Mouse (Mus musculus) MEL (cell line): ENCODE measurements around the gene Gm20605. TPM values are rescaled to one million over a fixed set of nuclear protein-coding genes. Genes with fewer than 3 reads are reported as not detected.

ENCODE experiments used
- DNase-seq: peaks from one replicate; pipeline ENCODE4 v3.0.0; 2011; ENCODE audit warnings: low read depth, low spot score
- H3K27ac ChIP-seq: 2 replicates; pipeline ENCODE4 v1.5.1; 2012; ENCODE audit warnings: low read depth, mild to moderate bottlenecking, control low read depth, low read length, moderate library complexity; ENCODE audit not compliant: control insufficient read depth
- H3K27me3 ChIP-seq, 2 experiments: fragments of 150-350 bp in 1 of 2; sonication (generic) in 1 of 2; 2 replicates each; pipeline ENCODE4 v1.6.1; 2012; ENCODE audit warnings: low read length in 2 of 2, mild to moderate bottlenecking in 2 of 2, improper control_type of control experiment in 1 of 2, moderate library complexity in 1 of 2; ENCODE audit not compliant: insufficient read depth in 2 of 2, control insufficient read depth in 1 of 2
- H3K36me3 ChIP-seq, 2 experiments: 2 replicates each; pipeline ENCODE4 v1.6.1; 2012 to 2014; ENCODE audit warnings: low read length in 2 of 2, improper control_type of control experiment in 1 of 2, inconsistent platforms in 1 of 2, mild to moderate bottlenecking in 1 of 2; ENCODE audit not compliant: insufficient read depth in 2 of 2, control insufficient read depth in 1 of 2
- H3K4me1 ChIP-seq, 2 experiments: fragments of 150-350 bp in 1 of 2; sonication (generic) in 1 of 2; 2 replicates each; pipeline ENCODE4 v1.6.1; 2012; ENCODE audit warnings: low read length in 2 of 2, improper control_type of control experiment in 1 of 2, mild to moderate bottlenecking in 1 of 2; ENCODE audit not compliant: insufficient read depth in 2 of 2, control insufficient read depth in 1 of 2
- H3K4me3 ChIP-seq, 2 experiments: fragments of 150-350 bp in 1 of 2; sonication (generic) in 1 of 2; 2 replicates each; pipeline ENCODE4 v1.5.1; 2012; ENCODE audit warnings: low read depth in 2 of 2, low read length in 2 of 2, mild to moderate bottlenecking in 2 of 2, moderate library complexity in 2 of 2, control low read depth in 1 of 2, improper control_type of control experiment in 1 of 2; ENCODE audit not compliant: control insufficient read depth in 1 of 2, insufficient read depth in 1 of 2
- H3K79me2 ChIP-seq: 2 replicates; pipeline ENCODE4 v1.6.1; 2012; ENCODE audit warnings: mild to moderate bottlenecking, low read length, moderate library complexity; ENCODE audit not compliant: control insufficient read depth, poor library complexity, insufficient read depth
- H3K9ac ChIP-seq: 2 replicates; pipeline ENCODE4 v1.6.1; 2012; ENCODE audit warnings: low read depth, mild to moderate bottlenecking, control low read depth, low read length, moderate library complexity; ENCODE audit not compliant: control insufficient read depth, poor library complexity, severe bottlenecking
- H3K9me3 ChIP-seq: fragments of 150-350 bp; sonication (generic); replicated peaks from 2 replicates; pipeline ENCODE4 v1.6.1; 2012; ENCODE audit warnings: mild to moderate bottlenecking, low read length, improper control_type of control experiment, moderate library complexity; ENCODE audit not compliant: insufficient read depth
- CHD1 ChIP-seq: IDR thresholded peaks from 2 replicates; pipeline ENCODE4 v1.6.1; 2012; ENCODE audit warnings: low read depth, mild to moderate bottlenecking, inconsistent platforms, low read length, improper control_type of control experiment
- CHD2 ChIP-seq: IDR thresholded peaks from 2 replicates; pipeline ENCODE4 v1.6.1; 2011; ENCODE audit warnings: low read length, improper control_type of control experiment
- CTCF ChIP-seq, 3 experiments: IDR thresholded peaks in 2 of 3; conservative IDR thresholded peaks in 1 of 3; 2 replicates each; pipeline ENCODE4 v1.5.1; 2011 to 2012; ENCODE audit warnings: low read length in 3 of 3, low read depth in 2 of 3, mild to moderate bottlenecking in 2 of 3, improper control_type of control experiment in 1 of 3, inconsistent platforms in 1 of 3, mixed read lengths in 1 of 3, moderate library complexity in 1 of 3; ENCODE audit not compliant: control insufficient read depth in 1 of 3, insufficient read depth in 1 of 3, poor library complexity in 1 of 3, severe bottlenecking in 1 of 3
- E2F4 ChIP-seq: IDR thresholded peaks from 2 replicates; pipeline ENCODE4 v1.6.1; 2011; ENCODE audit warnings: low read depth, low read length, improper control_type of control experiment, borderline replicate concordance
- ELF1 ChIP-seq: IDR thresholded peaks from 2 replicates; pipeline ENCODE4 v1.6.1; 2014; ENCODE audit warnings: low read depth, mild to moderate bottlenecking, inconsistent platforms, low read length, improper control_type of control experiment, moderate library complexity
- EP300 ChIP-seq, 2 experiments: IDR thresholded peaks; 2 replicates each; pipeline ENCODE4 v1.6.1; 2011; ENCODE audit warnings: improper control_type of control experiment in 2 of 2, low read length in 2 of 2, low read depth in 1 of 2, mild to moderate bottlenecking in 1 of 2
- GATA1 ChIP-seq: IDR thresholded peaks from 2 replicates; pipeline ENCODE4 v1.6.1; 2011; ENCODE audit warnings: low read depth, low read length, improper control_type of control experiment
- MXI1 ChIP-seq: IDR thresholded peaks from 2 replicates; pipeline ENCODE4 v1.6.1; 2011; ENCODE audit warnings: mild to moderate bottlenecking, low read depth, low read length, improper control_type of control experiment
- MYB ChIP-seq: IDR thresholded peaks from 2 replicates; pipeline ENCODE4 v1.6.1; 2011; ENCODE audit warnings: mild to moderate bottlenecking, low read depth, low read length, improper control_type of control experiment
- MYC ChIP-seq: IDR thresholded peaks from 2 replicates; pipeline ENCODE4 v1.6.1; 2011; ENCODE audit warnings: low read depth, mild to moderate bottlenecking, low read length, improper control_type of control experiment, moderate library complexity
- NRF1 ChIP-seq: IDR thresholded peaks from 2 replicates; pipeline ENCODE4 v1.6.1; 2014; ENCODE audit warnings: low read depth, mild to moderate bottlenecking, inconsistent platforms, low read length, improper control_type of control experiment, moderate library complexity; ENCODE audit not compliant: poor library complexity, insufficient read depth, severe bottlenecking
- RAD21 ChIP-seq: IDR thresholded peaks from 2 replicates; pipeline ENCODE4 v1.6.1; 2011; ENCODE audit warnings: mild to moderate bottlenecking, low read depth, low read length, improper control_type of control experiment
- RCOR1 ChIP-seq: IDR thresholded peaks from 2 replicates; pipeline ENCODE4 v1.6.1; 2012; ENCODE audit warnings: low read depth, mild to moderate bottlenecking, inconsistent platforms, low read length, improper control_type of control experiment
- SIN3A ChIP-seq: IDR thresholded peaks from 2 replicates; pipeline ENCODE4 v1.6.1; 2012; ENCODE audit warnings: low read length, improper control_type of control experiment, inconsistent platforms
- SMC3 ChIP-seq: IDR thresholded peaks from 2 replicates; pipeline ENCODE4 v1.6.1; 2011; ENCODE audit warnings: low read depth, low read length, improper control_type of control experiment
- TBP ChIP-seq: IDR thresholded peaks from 2 replicates; pipeline ENCODE4 v1.8.0; 2011; ENCODE audit warnings: low read depth, low read length, improper control_type of control experiment
- TCF12 ChIP-seq: IDR thresholded peaks from 2 replicates; pipeline ENCODE4 v1.6.1; 2014; ENCODE audit warnings: low read depth, mild to moderate bottlenecking, inconsistent platforms, low read length, improper control_type of control experiment, moderate library complexity
- UBTF ChIP-seq: IDR thresholded peaks from 2 replicates; pipeline ENCODE4 v1.6.1; 2012; ENCODE audit warnings: low read depth, mild to moderate bottlenecking, inconsistent platforms, low read length, improper control_type of control experiment, moderate library complexity, borderline replicate concordance; ENCODE audit not compliant: insufficient read depth
- USF2 ChIP-seq, 2 experiments: IDR thresholded peaks; 2 replicates each; pipeline ENCODE4 v1.6.1; 2011 to 2012; ENCODE audit warnings: improper control_type of control experiment in 2 of 2, low read length in 2 of 2, borderline replicate concordance in 1 of 2, inconsistent platforms in 1 of 2, low read depth in 1 of 2, mild to moderate bottlenecking in 1 of 2; ENCODE audit not compliant: insufficient read depth in 1 of 2
- ZKSCAN1 ChIP-seq: IDR thresholded peaks from 2 replicates; pipeline ENCODE4 v1.6.1; 2012; ENCODE audit warnings: low read depth, mild to moderate bottlenecking, inconsistent platforms, low read length, improper control_type of control experiment, moderate library complexity
- ZMIZ1 ChIP-seq: IDR thresholded peaks from 2 replicates; pipeline ENCODE4 v1.6.1; 2012; ENCODE audit warnings: low read depth, mild to moderate bottlenecking, inconsistent platforms, low read length, improper control_type of control experiment, moderate library complexity
- ZNF384 ChIP-seq: IDR thresholded peaks from 2 replicates; pipeline ENCODE4 v1.6.1; 2012; ENCODE audit warnings: low read depth, mild to moderate bottlenecking, inconsistent platforms, low read length, improper control_type of control experiment
- polyA plus RNA-seq, 2 experiments: library from polyadenylated mRNA; stranded (reverse) in 1 of 2; unstranded in 1 of 2; fragments of >175 nt in 1 of 2; fragments of >200 nt in 1 of 2; gene quantifications; 2 replicates each; pipeline versions ENCODE4 v1.2.1 to v1.2.4; 2012; ENCODE audit warnings: low replicate concordance in 2 of 2, low read depth in 1 of 2; ENCODE audit not compliant: insufficient read length in 2 of 2, insufficient read depth in 1 of 2, missing spikeins in 1 of 2
- total RNA-seq: library from RNA; depleted of rRNA; stranded (reverse); fragments of 300-350 nt; gene quantifications from 2 replicates; pipeline ENCODE4 v1.2.3, GENCODE M21; 2012

The Gm20605 gene
- total and polyA plus RNA-seq, 3 experiments = 2.5 to 12.7 TPM; not detected in 1

GRCm38 (mm10) chr5:137584976-137585375, 44.0 kb upstream of the Gm20605 start:
- Histone ChIP-seq H3K9me3 (no peaks in the 10 kb centered on the region), H3K9ac (no peak overlapping the region), H3K4me3 (no peak overlapping the region), H3K36me3 (peaks cover 0 to 5% of the 10 kb centered on the region in 2 experiments; a peak in 2 of 4 replicates), H3K27ac (no peak overlapping the region), H3K27me3 (no peaks in the 10 kb centered on the region), H3K79me2 (no peaks in the 10 kb centered on the region), H3K4me1 (no peaks in the 10 kb centered on the region)
- peak; percentile 60 for DNase-seq
- TF ChIP-seq CTCF (IDR thresholded peaks at IDR 0.05 in 2 of 3, conservative IDR thresholded peaks at IDR 0.05 in 1 of 3; ENCODE audit: control insufficient read depth in 1 of 3, insufficient read depth in 1 of 3, low read depth in 2 of 3, low read length in 3 of 3, poor library complexity in 1 of 3, severe bottlenecking in 1 of 3) (peak; percentile 58 to 73 (median 66)), EP300 (IDR thresholded peaks at IDR 0.05; ENCODE audit: low read depth in 1 of 2, low read length in 2 of 2) (no peak), ZKSCAN1 (no peak), SIN3A (no peak), TCF12 (no peak), UBTF (no peak), GATA1 (0 out of 2 replicates have a peak, but pooled peaks have one; percentile 6), MYC (no peak), ELF1 (no peak), NRF1 (no peak), CHD2 (no peak), RCOR1 (no peak), E2F4 (no peak), ZNF384 (no peak), MYB (no peak), TBP (no peak), SMC3 (peak; percentile 35; the same call in 1 of the 2 replicates), ZMIZ1 (no peak), USF2 (IDR thresholded peaks at IDR 0.05; ENCODE audit: borderline replicate concordance in 1 of 2, insufficient read depth in 1 of 2, low read depth in 1 of 2, low read length in 2 of 2) (no peak), RAD21 (peak; percentile 19)

- no peak overlapping the region for H3K9ac ChIP-seq
- no peaks in the 10 kb centered on the region for H3K9me3 ChIP-seq
- no peaks in the 10 kb centered on the region for H3K27me3 ChIP-seq
- no peak overlapping the region for H3K4me3 ChIP-seq
- no peak for TF ChIP-seq MXI1
- TF ChIP-seq RAD21 = no peak
- no peak for TF ChIP-seq TBP
- TF ChIP-seq EP300 (IDR thresholded peaks at IDR 0.05; ENCODE audit: low read depth in 1 of 2, low read length in 2 of 2) = no peak
- no peak for TF ChIP-seq CHD1
- H3K4me1 ChIP-seq = no peaks in the 10 kb centered on the region
- H3K36me3 ChIP-seq = peaks cover 0 to 2% of the 10 kb centered on the region in 2 experiments; a peak in 1 of 4 replicates
- no peaks in the 10 kb centered on the region for H3K79me2 ChIP-seq
- peak; percentile 30 for DNase-seq
- H3K27ac ChIP-seq = no peak overlapping the region
These were observed 38.5 kb upstream of the Gm20605 start for GRCm38 (mm10) chr5:137590507-137590906.
